Mouse (Mus musculus): ENCODE results near the gene Phgr1.

GRCm38 (mm10) chr2:118752792-118753108 lies 19.8 kb upstream of the Phgr1 start:
- TF ChIP-seq CTCF (conservative IDR thresholded peaks at IDR 0.05; ENCODE audit: low read length) = no peak
- TF ChIP-seq POU5F1 (IDR thresholded peaks at IDR 0.05; ENCODE audit: borderline replicate concordance, low read length) = no peak
